Mouse (Mus musculus) cortical plate, adult 2 months (tissue): Measurements from ENCODE around the gene Clec18a.

Experiments
- CTCF ChIP-seq: fragments of 200-500 bp; IDR thresholded peaks from 2 replicates; pipeline ENCODE4 v1.5.1; 2011; ENCODE audit warnings: mild to moderate bottlenecking, control low read depth, low read length; ENCODE audit not compliant: insufficient read depth; ENCODE audit errors: extremely low read depth
- POLR2A ChIP-seq: fragments of 200-500 bp; IDR thresholded peaks from 2 replicates; pipeline ENCODE4 v1.6.1; 2011; ENCODE audit warnings: mild to moderate bottlenecking, low read length, control low read depth; ENCODE audit not compliant: insufficient read depth; ENCODE audit errors: extremely low read depth

DNA sequence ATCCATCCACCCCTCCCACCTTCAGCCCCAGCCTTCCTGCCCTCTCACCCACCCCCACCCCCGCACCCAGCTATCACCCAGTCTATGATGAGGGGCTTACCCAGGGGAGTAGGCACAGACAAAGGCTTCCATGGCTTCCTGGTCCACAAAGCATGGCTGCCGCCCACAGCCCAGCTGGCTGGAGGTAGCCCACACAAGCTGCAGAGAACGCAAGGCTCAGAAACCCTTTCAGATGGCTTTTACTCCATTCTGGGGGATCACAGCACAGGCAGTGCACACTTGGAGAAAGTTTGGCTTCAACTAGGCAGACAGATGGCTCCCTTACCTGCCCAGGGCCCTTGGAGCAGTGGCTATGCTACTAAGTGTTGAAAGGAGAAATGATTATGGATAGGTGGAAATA lies 16.3 kb downstream of the Clec18a start:
- TF ChIP-seq POLR2A (no peak), CTCF (no peak)
